In the genomic region with DNA sequence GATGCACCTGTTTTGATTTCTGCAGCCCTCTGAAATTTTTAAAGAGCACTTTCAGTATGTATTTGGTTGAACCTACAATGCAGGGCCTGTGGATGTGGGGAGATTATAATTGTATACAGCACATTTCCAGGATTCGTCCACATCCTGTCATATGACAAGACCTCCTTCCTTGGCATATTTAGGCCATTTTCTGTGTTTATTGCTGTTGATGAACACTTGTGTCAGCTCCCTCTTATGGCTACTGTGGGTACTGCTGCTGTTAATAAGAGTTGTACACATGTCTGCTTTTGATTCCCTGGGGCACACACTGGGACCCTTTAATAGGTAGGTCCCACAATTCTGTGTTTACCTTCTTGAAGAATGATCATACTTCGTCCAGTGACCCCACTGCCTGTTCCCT, we compare ENCODE assay signal across 9 mouse cellular contexts. TPM values are rescaled to one million over a fixed set of nuclear protein-coding genes. Genes with fewer than 3 reads are reported as not detected.
DNase-seq lines count a peak whose midpoint lies in the region; ATAC-seq and TF ChIP-seq lines count a peak whose summit lies in the region.
"Had no signal": no experiment of that assay in that cellular context is flagged by ENCODE, and none has a peak within 500 bp of the region (broad histone marks: within the 10 kb centered on the region; RNA-seq: fewer than 3 reads in every experiment).

No protein-coding gene starts in this region.

- WGBS in heart, adult 2 months, result 58% methylated on average over 2 of the region's 2 CpGs
- 47% methylated on average over 2 of the region's 2 CpGs for WGBS in hindbrain, embryonic 16.5 days

- H3K27ac ChIP-seq in heart, adult 2 months, result no peak overlapping the region
- H3K27ac ChIP-seq in hindbrain, embryonic 16.5 days (ENCODE audit: low read depth, low read length), result no peak overlapping the region
- H3K27ac ChIP-seq: hindbrain, embryonic 15.5 days had no signal

- no peak overlapping the region for H3K4me3 ChIP-seq in heart, adult 2 months
- H3K4me3 ChIP-seq in hindbrain, embryonic 16.5 days (ENCODE audit: low read length), result no peak overlapping the region
- H3K4me3 ChIP-seq: hindbrain, embryonic 15.5 days had no signal

- H3K79me2 ChIP-seq in heart, adult 2 months (replicated peaks; ENCODE audit: control insufficient read depth, insufficient read depth, low read length), result no peaks in the 10 kb centered on the region

- TF ChIP-seq EP300 in heart, adult 2 months (IDR thresholded peaks at IDR 0.05; ENCODE audit: insufficient read depth, low read depth, low read length), result no peak

- H3K4me1 ChIP-seq in heart, adult 2 months (ENCODE audit: control insufficient read depth, insufficient read depth, low read length), result peaks cover 3% of the 10 kb centered on the region; the same call in 1 of the 2 replicates
- H3K4me1 ChIP-seq in hindbrain, embryonic 16.5 days (ENCODE audit: control insufficient read depth, insufficient read depth, low read depth, low read length), result no peaks in the 10 kb centered on the region

- no peaks in the 10 kb centered on the region for H3K9me3 ChIP-seq in hindbrain, embryonic 16.5 days (ENCODE audit: control insufficient read depth, low read length)
- H3K9me3 ChIP-seq: hindbrain, embryonic 15.5 days had no signal

- H3K36me3 ChIP-seq in heart, adult 2 months (ENCODE audit: control insufficient read depth, insufficient read depth, low read length), result no peaks in the 10 kb centered on the region; the same call in 1 of the 2 replicates
- no peaks in the 10 kb centered on the region for H3K36me3 ChIP-seq in hindbrain, embryonic 16.5 days (ENCODE audit: control insufficient read depth, insufficient read depth, low read length)
- H3K36me3 ChIP-seq: hindbrain, embryonic 15.5 days had no signal

- H3K9ac ChIP-seq in heart, adult 2 months (ENCODE audit: low read depth, low read length), result no peak overlapping the region
- H3K9ac ChIP-seq in hindbrain, embryonic 16.5 days (ENCODE audit: low read depth, low read length), result no peak overlapping the region
- H3K9ac ChIP-seq: hindbrain, embryonic 15.5 days had no signal

- no peak for TF ChIP-seq POLR2A in heart, adult 2 months (IDR thresholded peaks at IDR 0.05; ENCODE audit: insufficient read depth, low read depth, low read length)

- peak; percentile 85 for TF ChIP-seq CTCF in heart, adult 2 months (IDR thresholded peaks at IDR 0.05)

- H3K27me3 ChIP-seq in heart, adult 2 months (ENCODE audit: control insufficient read depth, insufficient read depth, low read length), result no peaks in the 10 kb centered on the region
- no peaks in the 10 kb centered on the region for H3K27me3 ChIP-seq in hindbrain, embryonic 16.5 days (replicated peaks; ENCODE audit: control insufficient read depth, insufficient read depth, low read length)
- H3K27me3 ChIP-seq: hindbrain, embryonic 15.5 days had no signal

- H3K4me2 ChIP-seq in hindbrain, embryonic 16.5 days (ENCODE audit: low read length), result no peak overlapping the region
- H3K4me2 ChIP-seq: hindbrain, embryonic 15.5 days had no signal

- intact Hi-C loops in heart, adult 2 months (cut with DNase I), result loop anchor here (1.0 to 5.0 kb wide), 3 partner anchors 17 to 60 kb away; a partner anchor contains a TSS
- intact Hi-C loops in heart, postnatal 25 days (cut with DNase I), result loop anchor here (1.0 to 2.0 kb wide), 2 partner anchors 30 to 59 kb away; no protein-coding TSS in a partner anchor

- no peak for DNase-seq in heart, adult 2 months
- no peak for DNase-seq in heart, postnatal 25 days (ENCODE audit: low spot score)
- peak; percentile 50 for DNase-seq in right cerebral cortex, postnatal 14 days
- DNase-seq in right cerebral cortex, postnatal 25 days, result no peak
- peak; percentile 92 for DNase-seq in lung, postnatal 36 days
- DNase-seq in layer of hippocampus, postnatal 14 days (ENCODE audit: low spot score in 2 of 2), result no peak

- peak; percentile 83 for ATAC-seq in common myeloid progenitor, adult 5-6 weeks (replicated peaks; ENCODE audit: low read depth, poor library complexity, severe bottlenecking)
- no peak for ATAC-seq in hindbrain, embryonic 16.5 days

RNA-seq across cellular contexts. Expression of a gene that starts 22.9 kb away (rescaled TPM):
- total RNA-seq in heart, adult 2 months (2021), result 1 to 10 TPM; 6.2 to 7.4 TPM
- 10.2 and 11.2 TPM in 2 replicates for polyA plus RNA-seq in heart, adult 2 months (2012; rRNA removed)
- total RNA-seq in heart, postnatal 25 days (2021), result 10 to 100 TPM in 1 of 2 experiments, 1 to 10 TPM in 1; 7.2 to 11.5 TPM
- total RNA-seq in common myeloid progenitor, adult 5-6 weeks (2017), result 0.39 and 2.2 TPM in 2 replicates
- total RNA-seq in layer of hippocampus, postnatal 14 days (2021), result 10 to 100 TPM; 38.1 to 49.8 TPM
- polyA plus RNA-seq in hindbrain, embryonic 16.5 days (2015; fragmentation: Nextera tagmentation; extraction: Ambion mirVana), result 13.6 and 16.3 TPM in 2 replicates

RNA-seq across cellular contexts. Expression of a gene that starts 39.0 kb away (rescaled TPM):
- 1 to 10 TPM; 4.3 to 4.9 TPM for total RNA-seq in heart, adult 2 months (2021)
- polyA plus RNA-seq in heart, adult 2 months (2012; rRNA removed), result 6.8 and 9.4 TPM in 2 replicates
- total RNA-seq in heart, postnatal 25 days (2021), result 1 to 10 TPM; 4.1 to 4.2 TPM
- total RNA-seq in common myeloid progenitor, adult 5-6 weeks (2017), result 15.7 and 18.1 TPM in 2 replicates
- total RNA-seq in layer of hippocampus, postnatal 14 days (2021), result 1 to 10 TPM; 1.7 to 2.0 TPM
- 2.1 and 2.3 TPM in 2 replicates for polyA plus RNA-seq in hindbrain, embryonic 16.5 days (2015; fragmentation: Nextera tagmentation; extraction: Ambion mirVana)

RNA-seq across cellular contexts. Expression of a gene that starts 53.6 kb away (rescaled TPM):
- total RNA-seq in heart, adult 2 months (2021), result 10 to 100 TPM; 37.4 TPM
- 47.0 and 86.7 TPM in 2 replicates for polyA plus RNA-seq in heart, adult 2 months (2012; rRNA removed)
- total RNA-seq in heart, postnatal 25 days (2021), result 10 to 100 TPM; 36.1 to 40.6 TPM
- 28.8 and 47.4 TPM in 2 replicates for total RNA-seq in common myeloid progenitor, adult 5-6 weeks (2017)
- total RNA-seq in layer of hippocampus, postnatal 14 days (2021), result 10 to 100 TPM; 50.7 to 51.7 TPM
- 105 and 112 TPM in 2 replicates for polyA plus RNA-seq in hindbrain, embryonic 16.5 days (2015; fragmentation: Nextera tagmentation; extraction: Ambion mirVana)

RNA-seq across cellular contexts. Expression of a gene that starts 56.8 kb away (rescaled TPM):
- not detected for total RNA-seq in heart, adult 2 months (2021)
- polyA plus RNA-seq in heart, adult 2 months (2012; rRNA removed), result 0.20 TPM in 1 of 2 replicates, not detected in the other
- total RNA-seq in heart, postnatal 25 days (2021), result not detected
- not detected in 2 replicates for total RNA-seq in common myeloid progenitor, adult 5-6 weeks (2017)
- total RNA-seq in layer of hippocampus, postnatal 14 days (2021), result not detected
- not detected in 2 replicates for polyA plus RNA-seq in hindbrain, embryonic 16.5 days (2015; fragmentation: Nextera tagmentation; extraction: Ambion mirVana)
- polyA plus RNA-seq: hindbrain, embryonic 15.5 days had no signal

Comparison
In these comparisons a context has a peak if more than half of its experiments do, and no peak if none do; other contexts are left out.
1. DNase-seq: peak in right cerebral cortex, postnatal 14 days (single experiment) and lung, postnatal 36 days (single experiment); none in heart, adult 2 months (0 of 2), heart, postnatal 25 days (single experiment), right cerebral cortex, postnatal 25 days (single experiment) and layer of hippocampus, postnatal 14 days (0 of 2).